Mouse (Mus musculus): Measurements from ENCODE around the gene Tcp11l1. TPM values are rescaled to one million over a fixed set of nuclear protein-coding genes. Genes with fewer than 3 reads are reported as not detected.

Tcp11l1 gene
- polyA plus RNA-seq, 2 experiments = 2.5 to 5.0 TPM

GRCm38 (mm10) chr2:104614786-104615185, 97.2 kb downstream of the Tcp11l1 start:
- Histone ChIP-seq H3K4me2 (ENCODE audit: low read depth) (no peak overlapping the region), H3K4me1 (replicated peaks; ENCODE audit: control insufficient read depth in 2 of 2, insufficient read depth in 2 of 2, low read length in 1 of 2) (peaks cover 0 to 3% of the 10 kb centered on the region in 2 experiments; a peak in 1 of 4 replicates), H3K36me3 (replicated peaks; ENCODE audit: control insufficient read depth, insufficient read depth, low read depth) (no peaks in the 10 kb centered on the region; the same call in 1 of the 2 replicates), H3K27ac (no peak overlapping the region), H3K4me3 (ENCODE audit: insufficient read depth in 1 of 2, low read depth in 2 of 2, low read length in 2 of 2) (no peak overlapping the region), H3K9me3 (ENCODE audit: control insufficient read depth, low read length) (no peaks in the 10 kb centered on the region), H3K9ac (replicated peaks) (no peak overlapping the region), H3K27me3 (ENCODE audit: control insufficient read depth, insufficient read depth, low read length) (no peaks in the 10 kb centered on the region)
- no peak for DNase-seq (ENCODE audit: low read depth in 3 of 3, low spot score in 3 of 3)
- ATAC-seq (ENCODE audit: insufficient read depth) = no peak
- no peak for TF ChIP-seq CTCF (IDR thresholded peaks at IDR 0.05; ENCODE audit: low read depth)
- no peak for TF ChIP-seq EP300 (IDR thresholded peaks at IDR 0.05; ENCODE audit: low read depth)
- WGBS (ENCODE audit: insufficient replicate concordance) = 78% methylated on average over 3 of the region's 3 CpGs

Other genes with a start within 250 kb of the Tcp11l1 start
- gene Hipk3, start 217.7 kb downstream of the Tcp11l1 start, polyA plus RNA-seq (2012; rRNA removed) = 6.0 and 7.0 TPM in 2 replicates
- gene Hipk3, start 217.7 kb downstream of the Tcp11l1 start, polyA plus RNA-seq (2014; fragmentation: Nextera tagmentation; extraction: Ambion mirVana) = 8.2 and 9.1 TPM in 2 replicates
- gene Cstf3, start 121.6 kb downstream of the Tcp11l1 start, polyA plus RNA-seq (2012; rRNA removed) = 9.1 and 14.5 TPM in 2 replicates
- gene Cstf3, start 121.6 kb downstream of the Tcp11l1 start, polyA plus RNA-seq (2014; fragmentation: Nextera tagmentation; extraction: Ambion mirVana) = 19.6 and 20.1 TPM in 2 replicates
- gene Pin1rt1, start 4.2 kb upstream of the Tcp11l1 start, polyA plus RNA-seq (2012; rRNA removed) = not detected in 2 replicates
- not detected in 2 replicates for gene Pin1rt1, start 4.2 kb upstream of the Tcp11l1 start, polyA plus RNA-seq (2014; fragmentation: Nextera tagmentation; extraction: Ambion mirVana)
- gene Depdc7, start 30.7 kb upstream of the Tcp11l1 start, polyA plus RNA-seq (2012; rRNA removed) = 3.9 and 5.7 TPM in 2 replicates
- 9.5 and 9.8 TPM in 2 replicates for gene Depdc7, start 30.7 kb upstream of the Tcp11l1 start, polyA plus RNA-seq (2014; fragmentation: Nextera tagmentation; extraction: Ambion mirVana)
- gene Qser1, start 104.6 kb upstream of the Tcp11l1 start, polyA plus RNA-seq (2012; rRNA removed) = 2.0 and 2.7 TPM in 2 replicates
- gene Qser1, start 104.6 kb upstream of the Tcp11l1 start, polyA plus RNA-seq (2014; fragmentation: Nextera tagmentation; extraction: Ambion mirVana) = 2.4 and 3.0 TPM in 2 replicates
- 0.08 and 0.09 TPM in 2 replicates for gene Prrg4, start 137.7 kb upstream of the Tcp11l1 start, polyA plus RNA-seq (2012; rRNA removed)
- gene Prrg4, start 137.7 kb upstream of the Tcp11l1 start, polyA plus RNA-seq (2014; fragmentation: Nextera tagmentation; extraction: Ambion mirVana) = 0.15 TPM in 1 of 2 replicates, not detected in the other
- gene Ccdc73, start 155.6 kb upstream of the Tcp11l1 start, polyA plus RNA-seq (2012; rRNA removed) = 2.1 TPM in 1 of 2 replicates, not detected in the other
- gene Ccdc73, start 155.6 kb upstream of the Tcp11l1 start, polyA plus RNA-seq (2014; fragmentation: Nextera tagmentation; extraction: Ambion mirVana) = 2.5 and 3.5 TPM in 2 replicates

Measured in liver, embryonic 14.5 days (tissue).